Mouse (Mus musculus) hindbrain, embryonic 11.5 days (tissue): ENCODE measurements around the gene P2ry1. TPM values are rescaled to one million over a fixed set of nuclear protein-coding genes. Genes with fewer than 3 reads are reported as not detected.
A peak's percentile ranks its signal among the peaks of the same experiment; 100 is the strongest.

Experiments used
- ATAC-seq: fragments of 200-750 bp; cut with Nextera tagmentation; 2 replicates; pipeline ENCODE4 v1.8.0; 2017; ENCODE audit warnings: mild to moderate bottlenecking, moderate TSS enrichment, moderate library complexity; ENCODE audit not compliant: low FRiP score
- DNase-seq: peaks from one replicate; pipeline ENCODE4 v3.0.0-alpha.2; 2015; ENCODE audit warnings: low spot score
- H3K27ac ChIP-seq: fragments of 300-500 bp; sonication (generic); 2 replicates; pipeline ENCODE4 v1.5.1; 2014; ENCODE audit warnings: mild to moderate bottlenecking, low read depth, low read length
- H3K27me3 ChIP-seq: fragments of 300-500 bp; sonication (generic); 2 replicates; pipeline ENCODE4 v1.6.1; 2014; ENCODE audit warnings: mild to moderate bottlenecking, low read length, moderate library complexity, mixed read lengths; ENCODE audit not compliant: control insufficient read depth, insufficient read depth
- H3K36me3 ChIP-seq: fragments of 300-500 bp; sonication (generic); 2 replicates; pipeline ENCODE4 v1.6.1; 2014; ENCODE audit warnings: mild to moderate bottlenecking, low read length, moderate library complexity, mixed read lengths; ENCODE audit not compliant: control insufficient read depth, insufficient read depth
- H3K4me1 ChIP-seq: fragments of 300-500 bp; sonication (generic); replicated peaks from 2 replicates; pipeline ENCODE4 v1.6.1; 2014; ENCODE audit warnings: low read length, mixed read lengths; ENCODE audit not compliant: control insufficient read depth, insufficient read depth
- H3K4me2 ChIP-seq: fragments of 300-500 bp; sonication (generic); replicated peaks from 2 replicates; pipeline ENCODE4 v1.6.1; 2014; ENCODE audit warnings: mild to moderate bottlenecking, low read depth, low read length
- H3K4me3 ChIP-seq: fragments of 300-500 bp; sonication (generic); 2 replicates; pipeline ENCODE4 v1.5.1; 2014; ENCODE audit warnings: low read depth, low read length
- H3K9ac ChIP-seq: fragments of 300-500 bp; sonication (generic); 2 replicates; pipeline ENCODE4 v1.6.1; 2014; ENCODE audit warnings: low read depth, low read length
- H3K9me3 ChIP-seq: fragments of 300-500 bp; sonication (generic); 2 replicates; pipeline ENCODE4 v1.6.1; 2016; ENCODE audit warnings: low read length; ENCODE audit not compliant: control insufficient read depth
- WGBS: fragments of 180-500 bp; shearing (Covaris S2); extraction: QIAGEN DNeasy Blood & Tissue Kit; methylation state at CpG from one replicate; pipeline ENCODE4 v1.1.7; 2014; 5-methylcytosine and 5-hydroxymethylcytosine counted together
- polyA plus RNA-seq: library from polyadenylated mRNA; unstranded; fragments of >200 nt; fragmentation: Nextera tagmentation; extraction: Ambion mirVana; gene quantifications from 2 replicates; pipeline ENCODE4 v1.2.1, GENCODE M21; 2014

Gene P2ry1
- polyA plus RNA-seq, result 4.3 and 4.7 TPM in 2 replicates

GRCm38 (mm10) chr3:61002587-61003501, at the start of gene P2ry1:
Gene P2ry1 (plus strand): TSS chr3:61002795.
- H3K9ac ChIP-seq, result peak within 1 kb of the TSS; percentile 61
- peaks cover 7% of the 10 kb centered on the region; the same call in 1 of the 2 replicates for H3K27me3 ChIP-seq
- H3K27ac ChIP-seq, result no peak within 1 kb of the TSS
- no peaks in the 10 kb centered on the region for H3K4me1 ChIP-seq
- peak within 1 kb of the TSS; percentile 68 for H3K4me3 ChIP-seq
- ATAC-seq (peak; percentile 99), DNase-seq (peak; percentile 86)
- WGBS, result under 1% methylated on average over 82 of the region's 90 CpGs
- no peaks in the 10 kb centered on the region for H3K9me3 ChIP-seq
- peak within 1 kb of the TSS; percentile 95 for H3K4me2 ChIP-seq
- H3K36me3 ChIP-seq, result no peaks in the 10 kb centered on the region

DNA sequence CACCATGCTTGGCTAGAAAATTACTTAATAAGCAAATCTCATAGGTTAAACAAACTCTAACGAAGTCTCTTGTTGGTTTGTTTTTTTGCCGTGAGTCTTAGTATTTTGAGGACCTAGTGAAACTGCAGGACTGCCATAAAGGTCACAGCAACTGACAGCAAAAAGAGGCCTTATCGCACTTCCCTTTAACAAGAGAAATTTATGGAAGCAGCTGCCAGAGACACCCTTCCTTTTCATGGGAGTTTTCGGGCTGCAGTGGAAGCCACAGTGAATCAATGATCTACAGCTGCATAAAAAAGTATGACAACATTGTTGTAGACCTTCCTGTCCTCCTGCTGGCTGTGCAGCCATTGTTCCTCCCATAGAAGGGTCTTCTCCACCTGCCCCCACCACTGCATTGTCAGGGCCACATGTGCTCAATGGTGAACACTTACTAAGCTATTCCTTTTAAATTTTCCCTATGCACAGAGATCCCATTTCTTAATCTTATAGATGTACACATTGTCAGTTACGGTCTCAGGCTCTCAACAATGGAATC, 49.3 kb upstream of the P2ry1 start:
- WGBS, result 90% methylated on average over 5 of the region's 5 CpGs
- Histone ChIP-seq H3K36me3 (no peaks in the 10 kb centered on the region), H3K9ac (no peak overlapping the region), H3K27me3 (no peaks in the 10 kb centered on the region), H3K4me3 (no peak overlapping the region), H3K27ac (no peak overlapping the region), H3K9me3 (no peaks in the 10 kb centered on the region), H3K4me2 (no peak overlapping the region), H3K4me1 (no peaks in the 10 kb centered on the region)
- no peak for ATAC-seq
- DNase-seq, result no peak

DNA sequence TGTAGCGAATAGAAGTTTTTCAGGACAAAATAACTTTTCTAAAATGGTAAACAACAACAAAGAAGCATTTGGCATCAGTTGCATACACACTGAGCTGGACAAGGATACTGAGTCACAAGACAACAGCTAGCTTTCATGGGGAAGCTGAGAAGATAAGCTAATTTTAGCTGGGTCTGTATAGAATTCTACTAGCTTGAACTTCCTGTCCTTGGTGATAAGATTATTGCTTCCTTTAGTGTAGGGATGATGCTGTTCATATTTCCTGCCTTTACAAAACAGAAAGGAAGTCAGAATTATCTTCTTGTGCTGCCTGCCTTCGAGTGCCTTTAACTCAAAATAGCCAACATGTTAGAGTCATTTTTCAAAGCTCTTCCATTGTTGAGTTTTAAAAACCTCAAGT, 48.5 kb upstream of the P2ry1 start:
- no peak overlapping the region for H3K9ac ChIP-seq
- no peaks in the 10 kb centered on the region for H3K4me1 ChIP-seq
- no peaks in the 10 kb centered on the region for H3K27me3 ChIP-seq
- 82% methylated on average over 2 of the region's 2 CpGs for WGBS
- DNase-seq, result no peak
- H3K36me3 ChIP-seq, result no peaks in the 10 kb centered on the region
- no peaks in the 10 kb centered on the region for H3K9me3 ChIP-seq
- no peak overlapping the region for H3K4me3 ChIP-seq
- H3K4me2 ChIP-seq, result no peak overlapping the region
- no peak overlapping the region for H3K27ac ChIP-seq
- no peak for ATAC-seq

- 86% methylated on average over 2 of the region's 2 CpGs for WGBS
- Histone ChIP-seq H3K4me1 (no peaks in the 10 kb centered on the region), H3K9ac (no peak overlapping the region), H3K36me3 (no peaks in the 10 kb centered on the region), H3K4me2 (no peak overlapping the region), H3K27ac (no peak overlapping the region), H3K9me3 (no peaks in the 10 kb centered on the region), H3K27me3 (no peaks in the 10 kb centered on the region), H3K4me3 (no peak overlapping the region)
- ATAC-seq (no peak), DNase-seq (no peak)
Measured at GRCm38 (mm10) chr3:60958769-60959168, 43.8 kb upstream of the P2ry1 start.

GRCm38 (mm10) chr3:60965137-60965536, 37.5 kb upstream of the P2ry1 start:
- DNase-seq (no peak), ATAC-seq (no peak)
- no peak overlapping the region for H3K27ac ChIP-seq
- H3K9ac ChIP-seq, result no peak overlapping the region
- no peaks in the 10 kb centered on the region for H3K9me3 ChIP-seq
- H3K4me3 ChIP-seq, result no peak overlapping the region
- H3K27me3 ChIP-seq, result no peaks in the 10 kb centered on the region
- no peaks in the 10 kb centered on the region for H3K36me3 ChIP-seq
- WGBS, result 87% methylated on average over 2 of the region's 2 CpGs
- no peaks in the 10 kb centered on the region for H3K4me1 ChIP-seq
- H3K4me2 ChIP-seq, result no peak overlapping the region

DNA sequence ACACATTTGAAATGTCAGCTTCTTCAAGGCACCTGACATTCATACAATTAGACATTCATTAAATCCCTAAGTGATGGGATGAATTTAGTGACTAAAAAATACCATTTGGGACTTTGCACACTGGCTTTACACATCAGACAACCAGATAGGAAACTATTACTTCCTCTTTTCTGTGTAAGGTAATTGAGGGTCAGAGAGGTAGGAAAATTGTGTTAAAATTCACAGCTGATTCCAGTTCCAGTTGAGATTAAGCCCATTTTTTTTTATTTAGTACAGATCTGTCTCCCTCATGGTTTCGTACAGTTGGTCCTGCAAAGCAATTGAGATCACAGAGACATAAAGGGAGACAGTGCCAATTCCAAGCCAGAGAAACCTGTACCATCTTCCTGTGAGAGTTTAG, 27.7 kb upstream of the P2ry1 start:
- H3K4me1 ChIP-seq, result no peaks in the 10 kb centered on the region
- H3K4me3 ChIP-seq, result no peak overlapping the region
- H3K9me3 ChIP-seq, result no peaks in the 10 kb centered on the region
- DNase-seq, result no peak
- no peaks in the 10 kb centered on the region for H3K27me3 ChIP-seq
- ATAC-seq, result no peak
- H3K36me3 ChIP-seq, result no peaks in the 10 kb centered on the region
- no peak overlapping the region for H3K27ac ChIP-seq
- H3K4me2 ChIP-seq, result no peak overlapping the region
- 100% methylated on average over 1 of the region's 1 CpGs for WGBS
- no peak overlapping the region for H3K9ac ChIP-seq

DNA sequence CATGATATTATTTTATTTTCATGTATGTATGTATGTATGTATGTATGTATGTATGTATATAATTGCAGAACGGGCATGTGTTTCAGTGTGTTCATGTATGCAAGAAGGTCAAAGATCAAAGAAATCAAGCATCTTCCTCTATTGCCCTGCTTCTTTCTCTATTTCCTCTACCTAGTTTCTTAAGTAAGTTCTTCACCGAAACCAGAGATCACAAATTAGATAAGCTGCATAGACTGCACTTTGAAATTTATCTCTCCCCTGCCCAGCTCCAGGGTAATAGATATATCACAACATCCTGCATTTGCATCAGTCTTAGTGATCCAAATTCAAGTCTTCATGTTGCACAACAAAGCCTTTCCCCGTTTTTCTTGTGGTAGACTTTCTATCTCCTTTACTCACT, 20.5 kb upstream of the P2ry1 start:
- Histone ChIP-seq H3K4me2 (no peak overlapping the region), H3K27ac (no peak overlapping the region), H3K4me1 (no peaks in the 10 kb centered on the region), H3K4me3 (no peak overlapping the region), H3K9ac (no peak overlapping the region), H3K27me3 (no peaks in the 10 kb centered on the region), H3K9me3 (no peaks in the 10 kb centered on the region), H3K36me3 (no peaks in the 10 kb centered on the region)
- ATAC-seq (no peak), DNase-seq (no peak)
- WGBS, result 84% methylated on average over 3 of the region's 3 CpGs

DNA sequence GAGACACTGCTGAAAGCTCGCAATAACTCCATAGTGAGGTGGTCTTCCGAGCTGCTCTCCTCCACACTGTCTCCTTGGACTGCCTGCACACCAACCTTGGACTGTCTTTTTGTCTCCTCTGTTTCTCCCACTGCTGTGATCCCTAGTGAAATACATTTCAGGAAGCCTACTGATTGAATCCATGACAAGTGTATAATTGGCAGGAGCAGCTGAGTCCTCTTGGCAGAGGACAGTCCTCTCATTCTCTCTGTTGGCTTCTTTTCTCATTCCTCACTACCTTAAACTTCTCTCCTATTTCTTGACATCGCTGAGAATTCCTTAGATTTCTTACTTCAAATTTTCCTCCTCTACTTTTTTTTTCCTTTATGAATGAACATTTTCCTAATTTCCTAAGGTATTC, 4.5 kb upstream of the P2ry1 start:
- 80% methylated on average over 3 of the region's 3 CpGs for WGBS
- H3K9me3 ChIP-seq, result no peaks in the 10 kb centered on the region
- no peaks in the 10 kb centered on the region for H3K36me3 ChIP-seq
- H3K27ac ChIP-seq, result no peak overlapping the region
- no peaks in the 10 kb centered on the region for H3K4me1 ChIP-seq
- H3K27me3 ChIP-seq, result peaks cover 2% of the 10 kb centered on the region; the same call in 1 of the 2 replicates
- no peak for ATAC-seq
- H3K4me2 ChIP-seq, result no peak overlapping the region
- no peak overlapping the region for H3K4me3 ChIP-seq
- no peak for DNase-seq
- no peak overlapping the region for H3K9ac ChIP-seq

- no peak for DNase-seq
- Histone ChIP-seq H3K4me3 (no peak overlapping the region), H3K4me1 (no peaks in the 10 kb centered on the region), H3K4me2 (no peak overlapping the region), H3K9me3 (no peaks in the 10 kb centered on the region), H3K9ac (no peak overlapping the region), H3K27ac (no peak overlapping the region), H3K36me3 (no peaks in the 10 kb centered on the region), H3K27me3 (peaks cover 7% of the 10 kb centered on the region; the same call in 1 of the 2 replicates)
- ATAC-seq, result no peak
Measured at GRCm38 (mm10) chr3:60999715-61000114, 2.9 kb upstream of the P2ry1 start.
